Mouse (Mus musculus) hindbrain, embryonic 15.5 days (tissue): ENCODE results near the gene Atxn2l. TPM values are rescaled to one million over a fixed set of nuclear protein-coding genes. Genes with fewer than 3 reads are reported as not detected.
"Not testable (repeated sequence)": the region's sequence is repeated elsewhere in the genome, so short reads cannot be mapped to it uniquely, and the experiment has no call there.

Source experiments
- ATAC-seq: fragments of 200-750 bp; cut with Nextera tagmentation; 2 replicates; pipeline ENCODE4 v1.8.0; 2017; ENCODE audit warnings: low read depth, moderate number of reproducible peaks, moderate TSS enrichment; ENCODE audit not compliant: low FRiP score
- H3K27ac ChIP-seq: fragments of 300-500 bp; sonication (generic); replicated peaks from 2 replicates; pipeline ENCODE4 v1.5.1; 2015; ENCODE audit warnings: mild to moderate bottlenecking, inconsistent platforms
- H3K27me3 ChIP-seq: fragments of 300-500 bp; sonication (generic); 2 replicates; pipeline ENCODE4 v1.6.1; 2015; ENCODE audit warnings: control low read depth, inconsistent platforms
- H3K36me3 ChIP-seq: fragments of 300-500 bp; sonication (generic); 2 replicates; pipeline ENCODE4 v1.6.1; 2015; ENCODE audit warnings: control low read depth, inconsistent platforms
- H3K4me1 ChIP-seq: fragments of 300-500 bp; sonication (generic); replicated peaks from 2 replicates; pipeline ENCODE4 v1.6.1; 2015; ENCODE audit warnings: control low read depth, inconsistent platforms
- H3K4me2 ChIP-seq: fragments of 300-500 bp; sonication (generic); 2 replicates; pipeline ENCODE4 v1.6.1; 2015; ENCODE audit warnings: moderate library complexity, mild to moderate bottlenecking, inconsistent platforms
- H3K4me3 ChIP-seq: fragments of 300-500 bp; sonication (generic); 2 replicates; pipeline ENCODE4 v1.5.1; 2015; ENCODE audit warnings: mild to moderate bottlenecking, inconsistent platforms
- H3K9ac ChIP-seq: fragments of 300-500 bp; sonication (generic); 2 replicates; pipeline ENCODE4 v1.6.1; 2015; ENCODE audit warnings: inconsistent platforms
- H3K9me3 ChIP-seq: fragments of 300-500 bp; sonication (generic); 2 replicates; pipeline ENCODE4 v1.6.1; 2016; ENCODE audit warnings: control low read depth, inconsistent platforms
- WGBS: fragments of 180-500 bp; shearing (Covaris S2); methylation state at CpG from one replicate; pipeline ENCODE4 v1.1.7; 2015; 5-methylcytosine and 5-hydroxymethylcytosine counted together
- polyA plus RNA-seq: library from polyadenylated mRNA; unstranded; fragments of >200 nt; fragmentation: Nextera tagmentation; extraction: Ambion mirVana; gene quantifications from 2 replicates; pipeline ENCODE4 v1.2.1, GENCODE M21; 2015

The Atxn2l gene
- polyA plus RNA-seq, 1 experiment from 2014 or later = 75.7 TPM

- H3K27me3 ChIP-seq = no peaks in the 10 kb centered on the region
- no peak overlapping the region for H3K4me2 ChIP-seq
- WGBS = 85% methylated on average over 8 of the region's 8 CpGs
- ATAC-seq = no peak
- no peaks in the 10 kb centered on the region for H3K36me3 ChIP-seq
- no peak overlapping the region for H3K9ac ChIP-seq
- H3K27ac ChIP-seq = no peak overlapping the region
- peaks cover 6% of the 10 kb centered on the region for H3K4me1 ChIP-seq
- H3K9me3 ChIP-seq = no peaks in the 10 kb centered on the region
- no peak overlapping the region for H3K4me3 ChIP-seq
These were observed 4.0 kb upstream of the Atxn2l start for GRCm38 (mm10) chr7:126507126-126507778.

- Histone ChIP-seq H3K9ac (no peak overlapping the region), H3K9me3 (no peaks in the 10 kb centered on the region), H3K4me2 (no peak overlapping the region), H3K27ac (no peak overlapping the region), H3K4me1 (peaks cover 18% of the 10 kb centered on the region), H3K4me3 (no peak overlapping the region), H3K36me3 (peaks cover 13% of the 10 kb centered on the region), H3K27me3 (no peaks in the 10 kb centered on the region)
- ATAC-seq = no peak
- WGBS = 86% methylated on average over 2 of the region's 2 CpGs
These were observed 1.7 kb upstream of the Atxn2l start for GRCm38 (mm10) chr7:126504913-126505312.

- under 1% methylated on average over 40 of the region's 40 CpGs for WGBS
- Histone ChIP-seq H3K27me3 (no peaks in the 10 kb centered on the region), H3K9me3 (no peaks in the 10 kb centered on the region), H3K4me3 (peak overlapping the region; percentile 100), H3K4me2 (peak overlapping the region; percentile 64), H3K4me1 (peaks cover 18% of the 10 kb centered on the region), H3K27ac (peak overlapping the region; percentile 100), H3K36me3 (peaks cover 34% of the 10 kb centered on the region), H3K9ac (peak overlapping the region; percentile 100)
- ATAC-seq = no peak
These were observed 486 bp downstream of the Atxn2l start for GRCm38 (mm10) chr7:126502751-126503150.

GRCm38 (mm10) chr7:126502023-126502741 is 1.1 kb downstream of the Atxn2l start:
- peak; percentile 92 for ATAC-seq
- H3K9ac ChIP-seq = peak overlapping the region; percentile 100
- peaks cover 18% of the 10 kb centered on the region for H3K4me1 ChIP-seq
- H3K4me3 ChIP-seq = peak overlapping the region; percentile 100
- no peaks in the 10 kb centered on the region for H3K9me3 ChIP-seq
- peaks cover 40% of the 10 kb centered on the region for H3K36me3 ChIP-seq
- under 1% methylated on average over 53 of the region's 57 CpGs for WGBS
- peak overlapping the region; percentile 100 for H3K27ac ChIP-seq
- no peaks in the 10 kb centered on the region for H3K27me3 ChIP-seq
- H3K4me2 ChIP-seq = peak overlapping the region; percentile 64

- H3K4me2 ChIP-seq = peak overlapping the region; percentile 64
- H3K36me3 ChIP-seq = peaks cover 45% of the 10 kb centered on the region
- H3K4me3 ChIP-seq = peak overlapping the region; percentile 100
- no peak for ATAC-seq
- H3K27me3 ChIP-seq = no peaks in the 10 kb centered on the region
- 6% methylated on average over 9 of the region's 9 CpGs for WGBS
- H3K9ac ChIP-seq = peak overlapping the region; percentile 100
- no peaks in the 10 kb centered on the region for H3K9me3 ChIP-seq
- peaks cover 18% of the 10 kb centered on the region for H3K4me1 ChIP-seq
- peak overlapping the region; percentile 100 for H3K27ac ChIP-seq
These were observed 1.6 kb downstream of the Atxn2l start for GRCm38 (mm10) chr7:126501684-126502022.

- no peak overlapping the region for H3K9ac ChIP-seq
- ATAC-seq = no peak
- 98% methylated on average over 7 of the region's 7 CpGs for WGBS
- peaks cover 68% of the 10 kb centered on the region for H3K36me3 ChIP-seq
- no peak overlapping the region for H3K27ac ChIP-seq
- no peak overlapping the region for H3K4me2 ChIP-seq
- no peak overlapping the region for H3K4me3 ChIP-seq
- H3K27me3 ChIP-seq = no peaks in the 10 kb centered on the region
- H3K9me3 ChIP-seq = no peaks in the 10 kb centered on the region
- H3K4me1 ChIP-seq = peaks cover 18% of the 10 kb centered on the region
These were observed 3.8 kb downstream of the Atxn2l start for GRCm38 (mm10) chr7:126499416-126499815.

GRCm38 (mm10) chr7:126497966-126498365 is 5.3 kb downstream of the Atxn2l start:
- no peak for ATAC-seq
- 88% methylated on average over 12 of the region's 12 CpGs for WGBS
- no peaks in the 10 kb centered on the region for H3K27me3 ChIP-seq

GRCm38 (mm10) chr7:126496475-126496874 is 6.8 kb downstream of the Atxn2l start:
- Histone ChIP-seq H3K4me2 (no peak overlapping the region), H3K27me3 (no peaks in the 10 kb centered on the region), H3K36me3 (peaks cover 94% of the 10 kb centered on the region), H3K9me3 (no peaks in the 10 kb centered on the region), H3K4me3 (no peak overlapping the region), H3K9ac (no peak overlapping the region), H3K27ac (no peak overlapping the region), H3K4me1 (peaks cover 11% of the 10 kb centered on the region)
- no peak for ATAC-seq
- WGBS = 84% methylated on average over 5 of the region's 5 CpGs

More at GRCm38 (mm10) chr7:126497966-126498365, 5.3 kb downstream of the Atxn2l start:
- H3K4me2 ChIP-seq = no peak overlapping the region
- H3K27ac ChIP-seq = no peak overlapping the region
- peaks cover 82% of the 10 kb centered on the region for H3K36me3 ChIP-seq
- no peaks in the 10 kb centered on the region for H3K9me3 ChIP-seq
- peaks cover 12% of the 10 kb centered on the region for H3K4me1 ChIP-seq
- no peak overlapping the region for H3K9ac ChIP-seq
- H3K4me3 ChIP-seq = no peak overlapping the region

GRCm38 (mm10) chr7:126494120-126494519 is 9.1 kb downstream of the Atxn2l start:
- no peaks in the 10 kb centered on the region for H3K9me3 ChIP-seq
- no peak for ATAC-seq
- 93% methylated on average over 6 of the region's 6 CpGs for WGBS
- H3K36me3 ChIP-seq = peaks cover 89% of the 10 kb centered on the region
- no peaks in the 10 kb centered on the region for H3K4me1 ChIP-seq
- H3K27ac ChIP-seq = no peak overlapping the region
- no peak overlapping the region for H3K9ac ChIP-seq
- no peak overlapping the region for H3K4me3 ChIP-seq
- H3K27me3 ChIP-seq = no peaks in the 10 kb centered on the region
- H3K4me2 ChIP-seq = no peak overlapping the region

GRCm38 (mm10) chr7:126491973-126492372 is 11.3 kb downstream of the Atxn2l start:
- H3K9ac ChIP-seq = no peak overlapping the region
- no peak for ATAC-seq
- peaks cover 67% of the 10 kb centered on the region for H3K36me3 ChIP-seq
- no peak overlapping the region for H3K4me3 ChIP-seq
- peaks cover 11% of the 10 kb centered on the region for H3K4me1 ChIP-seq
- H3K4me2 ChIP-seq = no peak overlapping the region
- no peaks in the 10 kb centered on the region for H3K27me3 ChIP-seq
- no peaks in the 10 kb centered on the region for H3K9me3 ChIP-seq
- H3K27ac ChIP-seq = no peak overlapping the region
- WGBS = 50% methylated on average over 11 of the region's 11 CpGs

- H3K4me2 ChIP-seq = no peak overlapping the region
- no peak overlapping the region for H3K9ac ChIP-seq
- no peak overlapping the region for H3K4me3 ChIP-seq
- no peak overlapping the region for H3K27ac ChIP-seq
- WGBS = 85% methylated on average over 1 of the region's 1 CpGs
- no peaks in the 10 kb centered on the region for H3K9me3 ChIP-seq
- no peaks in the 10 kb centered on the region for H3K27me3 ChIP-seq
- H3K4me1 ChIP-seq = peaks cover 15% of the 10 kb centered on the region
- no peak for ATAC-seq
- H3K36me3 ChIP-seq = peaks cover 57% of the 10 kb centered on the region
These were observed 12.2 kb downstream of the Atxn2l start for GRCm38 (mm10) chr7:126491005-126491404.

GRCm38 (mm10) chr7:126487617-126488385 is 15.4 kb downstream of the Atxn2l start:
- H3K4me3 ChIP-seq = peak overlapping the region; percentile 66
- not testable (repeated sequence) for H3K27me3 ChIP-seq, ATAC-seq, H3K9me3 ChIP-seq
- H3K4me2 ChIP-seq = peak overlapping the region; percentile 91
- peak overlapping the region; percentile 74 for H3K9ac ChIP-seq
- peaks cover 19% of the 10 kb centered on the region for H3K4me1 ChIP-seq
- H3K27ac ChIP-seq = peak overlapping the region; percentile 79
- peaks cover 25% of the 10 kb centered on the region for H3K36me3 ChIP-seq
- WGBS = 21% methylated on average over 22 of the region's 25 CpGs
